Mouse (Mus musculus) forebrain, embryonic 13.5 days (tissue): ENCODE measurements at regions not wholly inside any gene's neighbourhood (a gene's known extent, or its start where the extent isn't known, plus 50 kb on each side); places are given as distances from the start of the nearest gene placed in this dataset.

Experiments used
- ATAC-seq: fragments of 200-750 bp; cut with Nextera tagmentation; 2 replicates; pipeline ENCODE4 v1.8.0; 2017
- H3K27ac ChIP-seq: fragments of 300-500 bp; sonication (generic); 2 replicates; pipeline ENCODE4 v1.5.1; 2015; ENCODE audit warnings: inconsistent platforms, mild to moderate bottlenecking, moderate library complexity
- H3K27me3 ChIP-seq: fragments of 300-500 bp; sonication (generic); 2 replicates; pipeline ENCODE4 v1.6.1; 2015; ENCODE audit warnings: mild to moderate bottlenecking, inconsistent platforms
- H3K36me3 ChIP-seq: fragments of 300-500 bp; sonication (generic); 2 replicates; pipeline ENCODE4 v1.6.1; 2015; ENCODE audit warnings: mild to moderate bottlenecking, inconsistent platforms; ENCODE audit not compliant: poor library complexity, severe bottlenecking
- H3K4me1 ChIP-seq: fragments of 300-500 bp; sonication (generic); 2 replicates; pipeline ENCODE4 v1.6.1; 2015; ENCODE audit warnings: inconsistent platforms
- H3K4me2 ChIP-seq: fragments of 300-500 bp; sonication (generic); 2 replicates; pipeline ENCODE4 v1.6.1; 2015; ENCODE audit warnings: inconsistent platforms, mild to moderate bottlenecking, moderate library complexity
- H3K4me3 ChIP-seq: fragments of 300-500 bp; sonication (generic); 2 replicates; pipeline ENCODE4 v1.5.1; 2015; ENCODE audit warnings: mild to moderate bottlenecking, inconsistent platforms
- H3K9ac ChIP-seq: fragments of 300-500 bp; sonication (generic); 2 replicates; pipeline ENCODE4 v1.6.1; 2015; ENCODE audit warnings: mild to moderate bottlenecking, inconsistent platforms
- H3K9me3 ChIP-seq: fragments of 300-500 bp; sonication (generic); replicated peaks from 2 replicates; pipeline ENCODE4 v1.6.1; 2016; ENCODE audit warnings: inconsistent platforms
- WGBS: fragments of 180-500 bp; shearing (Covaris S2); methylation state at CpG from one replicate; pipeline ENCODE4 v1.1.7; 2015; 5-methylcytosine and 5-hydroxymethylcytosine counted together

DNA sequence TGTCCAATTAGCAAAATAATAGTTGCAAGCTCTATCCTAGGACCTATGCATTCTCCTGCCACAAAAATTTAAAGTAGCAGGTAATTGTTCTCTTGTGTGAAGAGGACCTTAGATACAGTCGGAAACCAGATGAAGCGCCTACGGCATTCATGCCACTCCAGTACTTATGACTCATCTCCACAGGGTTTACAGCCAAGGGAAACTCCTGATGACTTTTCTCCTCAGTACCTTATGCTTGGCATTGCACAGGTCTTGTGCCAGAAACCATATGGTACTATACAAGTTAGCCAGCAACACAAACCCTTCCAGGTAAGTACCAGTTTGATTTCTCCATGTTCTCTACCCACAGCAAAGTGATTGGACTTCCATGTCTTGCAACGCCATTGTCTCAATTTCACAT lies 606.3 kb upstream of the Dmac1 start:
- Histone ChIP-seq H3K9ac (no peak overlapping the region), H3K27ac (no peak overlapping the region), H3K4me2 (no peak overlapping the region), H3K4me3 (no peak overlapping the region), H3K36me3 (no peaks in the 10 kb centered on the region), H3K27me3 (no peaks in the 10 kb centered on the region), H3K9me3 (no peaks in the 10 kb centered on the region), H3K4me1 (no peaks in the 10 kb centered on the region)
- no peak for ATAC-seq
- 84% methylated on average over 4 of the region's 4 CpGs for WGBS

- Histone ChIP-seq H3K27me3 (no peaks in the 10 kb centered on the region), H3K9ac (no peak overlapping the region), H3K4me3 (no peak overlapping the region), H3K4me2 (no peak overlapping the region), H3K36me3 (no peaks in the 10 kb centered on the region), H3K9me3 (no peaks in the 10 kb centered on the region), H3K4me1 (no peaks in the 10 kb centered on the region), H3K27ac (no peak overlapping the region)
- 73% methylated on average over 1 of the region's 1 CpGs for WGBS
- no peak for ATAC-seq
Measured at GRCm38 (mm10) chr4:75869771-75870170, 591.7 kb upstream of the Dmac1 start.

DNA sequence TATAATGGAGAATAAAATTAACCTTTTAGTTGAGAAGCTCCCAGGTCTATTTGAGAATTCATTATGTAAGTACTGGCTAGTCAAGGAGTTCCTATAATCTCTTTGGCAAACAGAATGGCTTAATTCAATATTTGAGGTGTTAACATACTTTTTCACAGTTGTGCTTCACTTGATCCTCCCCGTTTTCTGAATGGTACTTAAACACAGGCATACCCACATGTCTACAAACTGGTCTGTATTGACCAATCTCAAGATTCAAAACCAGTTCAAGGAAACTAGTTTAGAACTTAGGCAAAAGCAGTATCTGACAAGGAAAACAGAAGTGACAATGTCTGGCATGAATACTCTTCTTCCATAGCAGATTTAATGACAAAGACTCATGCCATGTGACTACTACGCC lies 583.0 kb upstream of the Dmac1 start:
- WGBS = 83% methylated on average over 2 of the region's 2 CpGs

DNA sequence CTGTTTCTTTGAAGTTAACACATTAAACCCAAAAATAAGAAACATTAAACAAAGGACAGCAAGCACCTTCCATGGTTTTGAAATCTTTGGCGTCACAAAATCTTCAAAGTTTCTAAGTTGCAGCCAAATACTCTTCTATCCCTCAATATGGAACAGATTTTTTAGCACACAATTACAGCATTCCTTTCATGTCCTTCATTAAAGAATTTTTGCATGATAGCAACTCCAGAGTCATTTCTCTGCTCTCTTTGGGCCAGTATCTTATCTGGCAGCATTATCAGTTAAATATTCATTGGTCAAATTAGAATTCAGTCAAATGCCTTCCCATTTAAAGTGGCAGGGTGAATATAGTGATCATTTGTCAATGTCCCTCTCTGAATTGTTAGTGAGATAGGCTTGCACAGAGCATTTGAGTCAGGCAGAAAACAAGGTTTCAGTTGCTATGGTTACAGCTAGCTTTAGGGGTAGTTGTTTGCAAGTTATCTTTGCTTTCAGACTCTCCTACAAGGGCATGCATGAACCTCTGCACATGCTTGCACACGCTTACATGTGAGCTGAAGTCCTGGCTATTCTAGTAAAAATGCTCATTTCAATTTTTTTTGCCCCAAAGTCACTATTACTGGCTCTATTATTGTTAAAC lies 579.8 kb upstream of the Dmac1 start:
- no peak for ATAC-seq
- WGBS = 73% methylated on average over 2 of the region's 2 CpGs

More for the DNA sequence above, 583.0 kb upstream of the Dmac1 start:
- ATAC-seq = no peak
- H3K36me3 ChIP-seq = no peaks in the 10 kb centered on the region
- no peak overlapping the region for H3K9ac ChIP-seq
- no peaks in the 10 kb centered on the region for H3K27me3 ChIP-seq
- no peaks in the 10 kb centered on the region for H3K9me3 ChIP-seq
- H3K4me2 ChIP-seq = no peak overlapping the region
- no peaks in the 10 kb centered on the region for H3K4me1 ChIP-seq
- no peak overlapping the region for H3K27ac ChIP-seq
- H3K4me3 ChIP-seq = no peak overlapping the region

DNA sequence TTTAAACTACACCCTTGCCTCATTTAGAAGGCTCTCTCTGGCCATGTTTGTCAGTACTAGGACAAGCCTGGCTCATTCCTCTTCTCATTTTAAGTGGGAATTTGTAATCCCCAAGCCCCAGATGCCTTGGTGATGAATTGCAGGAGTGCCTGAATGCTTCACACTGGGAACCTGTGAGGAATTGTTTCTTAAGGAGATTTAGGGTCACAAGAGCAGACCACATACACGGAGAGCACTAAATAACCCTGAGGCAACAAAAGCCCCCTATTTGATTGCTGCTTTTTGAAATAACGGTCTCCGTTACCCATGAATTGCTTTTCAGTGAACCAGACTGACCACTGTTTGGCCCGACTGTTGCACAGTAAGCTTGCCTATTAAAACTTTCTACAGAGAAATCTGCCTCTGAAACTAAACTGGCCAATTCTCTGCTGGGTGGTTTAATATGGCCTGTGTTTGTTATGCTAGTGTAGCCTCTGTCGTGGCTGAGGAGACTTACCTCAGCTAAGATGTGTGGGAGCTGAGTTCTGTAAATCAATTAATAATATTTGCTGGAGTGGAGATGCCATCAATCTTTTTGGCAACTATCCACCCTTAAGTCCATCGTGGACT lies 577.7 kb upstream of the Dmac1 start:
- Histone ChIP-seq H3K4me2 (no peak overlapping the region), H3K9me3 (no peaks in the 10 kb centered on the region), H3K27ac (no peak overlapping the region), H3K9ac (no peak overlapping the region), H3K4me1 (peaks cover 4% of the 10 kb centered on the region; the same call in 1 of the 2 replicates), H3K36me3 (no peaks in the 10 kb centered on the region), H3K27me3 (no peaks in the 10 kb centered on the region), H3K4me3 (no peak overlapping the region)
- WGBS = 9% methylated on average over 6 of the region's 6 CpGs
- peak; percentile 72 for ATAC-seq

More for the DNA sequence above, 579.8 kb upstream of the Dmac1 start:
- Histone ChIP-seq H3K4me1 (peaks cover 4% of the 10 kb centered on the region; the same call in 1 of the 2 replicates), H3K27ac (no peak overlapping the region), H3K36me3 (no peaks in the 10 kb centered on the region), H3K4me2 (no peak overlapping the region), H3K9ac (no peak overlapping the region), H3K9me3 (no peaks in the 10 kb centered on the region), H3K27me3 (no peaks in the 10 kb centered on the region), H3K4me3 (no peak overlapping the region)

DNA sequence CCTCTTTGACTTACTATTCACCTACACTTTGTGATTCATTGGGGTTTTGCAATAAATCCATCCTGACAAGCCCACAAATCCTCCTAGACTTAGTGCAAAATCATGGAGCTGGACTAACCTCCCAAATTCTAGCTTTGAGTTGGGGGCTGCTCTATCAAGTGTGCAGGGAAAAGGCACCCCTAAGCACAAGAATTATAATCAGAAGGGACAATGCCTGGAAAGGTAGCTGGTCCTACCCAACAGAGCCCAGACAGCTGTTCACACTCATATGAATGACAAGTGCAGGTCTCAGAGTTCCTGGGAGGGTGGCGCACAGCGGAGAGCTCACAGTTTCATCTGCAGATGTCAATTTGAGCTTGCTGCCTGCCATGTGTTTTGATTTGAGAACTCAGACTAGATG lies 572.2 kb upstream of the Dmac1 start:
- no peaks in the 10 kb centered on the region for H3K4me1 ChIP-seq
- no peak for ATAC-seq

GRCm38 (mm10) chr4:75847675-75848385 lies 569.7 kb upstream of the Dmac1 start:
- Histone ChIP-seq H3K4me2 (no peak overlapping the region), H3K27me3 (no peaks in the 10 kb centered on the region), H3K4me1 (no peaks in the 10 kb centered on the region), H3K4me3 (no peak overlapping the region), H3K27ac (no peak overlapping the region), H3K9me3 (no peaks in the 10 kb centered on the region), H3K36me3 (no peaks in the 10 kb centered on the region), H3K9ac (no peak overlapping the region)
- no peak for ATAC-seq
- 97% methylated on average over 6 of the region's 6 CpGs for WGBS

More for the DNA sequence above, 572.2 kb upstream of the Dmac1 start:
- no peak overlapping the region for H3K27ac ChIP-seq
- no peaks in the 10 kb centered on the region for H3K36me3 ChIP-seq
- H3K4me3 ChIP-seq = no peak overlapping the region
- no peak overlapping the region for H3K9ac ChIP-seq
- WGBS = 86% methylated on average over 2 of the region's 2 CpGs
- no peaks in the 10 kb centered on the region for H3K27me3 ChIP-seq
- H3K4me2 ChIP-seq = no peak overlapping the region
- H3K9me3 ChIP-seq = no peaks in the 10 kb centered on the region

- no peak overlapping the region for H3K9ac ChIP-seq
- H3K4me3 ChIP-seq = no peak overlapping the region
- no peaks in the 10 kb centered on the region for H3K4me1 ChIP-seq
- H3K27me3 ChIP-seq = no peaks in the 10 kb centered on the region
- no peak overlapping the region for H3K4me2 ChIP-seq
- no peaks in the 10 kb centered on the region for H3K9me3 ChIP-seq
- 90% methylated on average over 3 of the region's 3 CpGs for WGBS
- no peak for ATAC-seq
- no peaks in the 10 kb centered on the region for H3K36me3 ChIP-seq
- no peak overlapping the region for H3K27ac ChIP-seq
Measured at GRCm38 (mm10) chr4:75845021-75845420, 566.9 kb upstream of the Dmac1 start.

- no peak overlapping the region for H3K27ac ChIP-seq
- H3K36me3 ChIP-seq = no peaks in the 10 kb centered on the region
- H3K9ac ChIP-seq = no peak overlapping the region
- no peak overlapping the region for H3K4me2 ChIP-seq
- no peaks in the 10 kb centered on the region for H3K27me3 ChIP-seq
- H3K4me3 ChIP-seq = no peak overlapping the region
- 61% methylated on average over 4 of the region's 4 CpGs for WGBS
- H3K4me1 ChIP-seq = no peaks in the 10 kb centered on the region
- no peaks in the 10 kb centered on the region for H3K9me3 ChIP-seq
- ATAC-seq = peak; percentile 78; the same call in 1 of the 2 replicates
Measured at GRCm38 (mm10) chr4:75838619-75839018, 560.5 kb upstream of the Dmac1 start.

DNA sequence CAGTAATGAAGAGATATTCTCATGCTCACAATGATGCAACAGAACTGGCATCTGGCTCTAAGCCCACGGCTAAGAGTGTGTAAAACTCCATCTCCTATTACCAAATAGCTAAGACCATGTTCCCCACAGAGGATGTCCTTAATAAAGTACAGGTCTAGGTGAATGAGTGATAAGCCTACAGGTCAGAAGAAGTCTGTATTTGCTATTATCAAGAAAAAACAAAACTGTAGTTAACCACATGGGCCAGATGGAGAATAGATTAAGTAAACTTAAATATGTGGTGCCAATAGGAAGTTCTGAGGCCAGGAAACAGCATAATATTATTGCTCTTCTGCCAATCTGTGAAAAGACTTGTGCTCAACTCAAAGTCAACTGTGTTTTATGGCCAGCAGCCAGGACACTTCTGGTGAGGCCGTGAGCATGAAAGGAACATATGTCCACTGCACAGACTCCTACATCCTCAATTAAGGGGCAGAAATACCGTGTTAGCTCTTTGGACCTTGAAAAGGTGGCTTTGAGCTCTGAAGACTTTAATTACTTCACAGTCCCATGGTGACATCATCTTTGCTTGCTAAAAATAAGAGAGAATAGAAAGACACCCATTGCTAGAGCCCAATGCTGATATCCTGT lies 549.1 kb upstream of the Dmac1 start:
- WGBS = 54% methylated on average over 3 of the region's 3 CpGs

GRCm38 (mm10) chr4:75819193-75819603 lies 541.1 kb upstream of the Dmac1 start:
- ATAC-seq = no peak
- 79% methylated on average over 2 of the region's 2 CpGs for WGBS
- no peak overlapping the region for H3K9ac ChIP-seq

More for the DNA sequence above, 549.1 kb upstream of the Dmac1 start:
- Histone ChIP-seq H3K9ac (no peak overlapping the region), H3K36me3 (no peaks in the 10 kb centered on the region), H3K4me1 (no peaks in the 10 kb centered on the region), H3K4me2 (no peak overlapping the region), H3K27ac (no peak overlapping the region), H3K27me3 (no peaks in the 10 kb centered on the region), H3K9me3 (no peaks in the 10 kb centered on the region), H3K4me3 (no peak overlapping the region)
- ATAC-seq = peak; percentile 63

DNA sequence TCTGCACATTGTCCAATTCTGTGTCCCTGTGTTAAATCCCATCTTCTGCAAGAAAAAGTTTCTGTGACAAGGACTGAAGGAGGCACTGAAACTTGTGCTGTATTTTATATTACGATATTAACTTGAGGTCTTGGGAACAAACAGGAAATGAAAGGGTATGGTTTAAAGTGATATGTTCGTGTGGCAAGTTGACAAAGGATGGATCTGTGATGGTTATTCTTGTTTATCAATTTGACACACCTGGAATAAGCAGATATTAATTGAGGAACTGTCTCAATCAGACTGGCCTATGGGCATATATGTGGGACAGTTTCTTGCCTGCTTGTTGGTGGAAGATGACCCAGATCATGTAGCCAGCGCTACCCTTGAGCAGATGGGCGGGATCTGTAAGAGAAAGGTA lies 537.9 kb upstream of the Dmac1 start:
- no peak overlapping the region for H3K4me2 ChIP-seq
- H3K27ac ChIP-seq = no peak overlapping the region
- ATAC-seq = no peak
- H3K9me3 ChIP-seq = no peaks in the 10 kb centered on the region
- H3K4me1 ChIP-seq = no peaks in the 10 kb centered on the region
- no peaks in the 10 kb centered on the region for H3K27me3 ChIP-seq
- no peak overlapping the region for H3K9ac ChIP-seq
- WGBS = 92% methylated on average over 4 of the region's 4 CpGs
- H3K4me3 ChIP-seq = no peak overlapping the region
- no peaks in the 10 kb centered on the region for H3K36me3 ChIP-seq

More at GRCm38 (mm10) chr4:75819193-75819603, 541.1 kb upstream of the Dmac1 start:
- H3K4me2 ChIP-seq = no peak overlapping the region
- no peaks in the 10 kb centered on the region for H3K9me3 ChIP-seq
- H3K4me3 ChIP-seq = no peak overlapping the region
- no peaks in the 10 kb centered on the region for H3K36me3 ChIP-seq
- H3K27me3 ChIP-seq = no peaks in the 10 kb centered on the region
- no peak overlapping the region for H3K27ac ChIP-seq
- no peaks in the 10 kb centered on the region for H3K4me1 ChIP-seq
